Mouse (Mus musculus): ENCODE measurements around the gene Lrrc10b.

Lrrc10b gene

GRCm38 (mm10) chr19:10437521-10437920 is 19.8 kb downstream of the Lrrc10b start:
- peak; percentile 41 for DNase-seq

GRCm38 (mm10) chr19:10436726-10437125 is 20.5 kb downstream of the Lrrc10b start:
- DNase-seq: peak; percentile 47

- DNase-seq: peak; percentile 87
Measured at GRCm38 (mm10) chr19:10435908-10436307, 21.4 kb downstream of the Lrrc10b start.

GRCm38 (mm10) chr19:10434927-10435326 is 22.3 kb downstream of the Lrrc10b start:
- peak; percentile 83 for DNase-seq

- no peak for DNase-seq
Measured at GRCm38 (mm10) chr19:10433879-10434540, 23.3 kb downstream of the Lrrc10b start.

GRCm38 (mm10) chr19:10433225-10433624 is 24.0 kb downstream of the Lrrc10b start:
- no peak for DNase-seq

GRCm38 (mm10) chr19:10431841-10432240 is 25.4 kb downstream of the Lrrc10b start:
- no peak for DNase-seq

- DNase-seq: no peak
Measured at GRCm38 (mm10) chr19:10431410-10431809, 25.9 kb downstream of the Lrrc10b start.

GRCm38 (mm10) chr19:10429371-10429770 is 27.9 kb downstream of the Lrrc10b start:
- peak; percentile 12 for DNase-seq

GRCm38 (mm10) chr19:10427431-10427830 is 29.8 kb downstream of the Lrrc10b start:
- DNase-seq: no peak

- DNase-seq: no peak
Measured at GRCm38 (mm10) chr19:10426793-10427192, 30.5 kb downstream of the Lrrc10b start.

GRCm38 (mm10) chr19:10426312-10426711 is 31.0 kb downstream of the Lrrc10b start:
- no peak for DNase-seq

- DNase-seq: no peak
Measured at GRCm38 (mm10) chr19:10425484-10426270, 31.6 kb downstream of the Lrrc10b start.

GRCm38 (mm10) chr19:10424751-10425150 is 32.5 kb downstream of the Lrrc10b start:
- DNase-seq: peak; percentile 12

- no peak for DNase-seq
Measured at GRCm38 (mm10) chr19:10421986-10422976, 35.0 kb downstream of the Lrrc10b start.

- peak; percentile 19 for DNase-seq
Measured at GRCm38 (mm10) chr19:10417436-10417835, 39.8 kb downstream of the Lrrc10b start.

GRCm38 (mm10) chr19:10416889-10417288 is 40.4 kb downstream of the Lrrc10b start:
- no peak for DNase-seq

GRCm38 (mm10) chr19:10415508-10415907 is 41.8 kb downstream of the Lrrc10b start:
- DNase-seq: no peak

GRCm38 (mm10) chr19:10413701-10414242 is 43.5 kb downstream of the Lrrc10b start:
- no peak for DNase-seq
